ENCODE assay signal across 23 mouse cellular contexts in the genomic region with DNA sequence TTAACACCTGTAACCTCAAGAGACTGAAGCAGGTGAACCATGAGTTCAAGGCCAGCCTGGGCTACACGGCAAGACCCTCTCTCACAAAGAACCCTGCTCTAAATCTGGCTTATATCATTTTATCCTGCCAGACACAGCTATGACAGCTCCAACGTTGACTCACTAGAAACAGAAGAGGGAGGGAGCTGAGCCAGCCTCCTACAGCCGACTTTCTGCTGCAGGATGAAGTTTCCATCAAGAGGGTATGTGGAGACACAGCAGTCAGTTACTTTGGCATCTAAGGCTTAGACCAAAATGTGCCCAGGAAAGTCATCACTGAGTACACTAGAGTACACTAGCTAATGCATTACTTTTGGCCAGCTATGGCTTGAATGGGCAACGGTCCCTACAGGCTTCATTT. TPM values are rescaled to one million over a fixed set of nuclear protein-coding genes. Genes with fewer than 3 reads are reported as not detected.
DNase-seq lines count a peak whose midpoint lies in the region; ATAC-seq and TF ChIP-seq lines count a peak whose summit lies in the region.
"Had no signal": no experiment of that assay in that cellular context is flagged by ENCODE, and none has a peak within 500 bp of the region (broad histone marks: within the 10 kb centered on the region; RNA-seq: fewer than 3 reads in every experiment).

No protein-coding gene starts in this region.

- H3K27ac ChIP-seq in left cerebral cortex, adult 2 months: peak overlapping the region; percentile 54; the same call in 1 of the 2 replicates
- H3K27ac ChIP-seq in cortical plate, adult 2 months (ENCODE audit: insufficient read depth, low read length): peak overlapping the region; percentile 17; the same call in 1 of the 2 replicates
- H3K27ac ChIP-seq: embryonic facial prominence, embryonic 13.5 days; embryonic facial prominence, embryonic 15.5 days; forebrain, embryonic 10.5 days; forebrain, embryonic 12.5 days had no signal

- H3K4me3 ChIP-seq in left cerebral cortex, adult 2 months: no peak overlapping the region
- H3K4me3 ChIP-seq in cortical plate, adult 2 months (ENCODE audit: insufficient read depth, low read length): no peak overlapping the region
- H3K4me3 ChIP-seq: embryonic facial prominence, embryonic 13.5 days; embryonic facial prominence, embryonic 15.5 days; erythroblast, embryonic 14.5 days; forebrain, embryonic 10.5 days; forebrain, embryonic 12.5 days had no signal

- no peak for TF ChIP-seq POLR2A in cortical plate, adult 2 months (IDR thresholded peaks at IDR 0.05; ENCODE audit: extremely low read depth, insufficient read depth, low read length)

- no peak for TF ChIP-seq CTCF in left cerebral cortex, adult 2 months (IDR thresholded peaks at IDR 0.05)
- no peak for TF ChIP-seq CTCF in cortical plate, adult 2 months (IDR thresholded peaks at IDR 0.05; ENCODE audit: extremely low read depth, insufficient read depth, low read length)

- intact Hi-C loops in left cerebral cortex, adult 2 months (cut with DNase I): no loop called here
- intact Hi-C loops in left cerebral cortex, postnatal 14 days (cut with DNase I): no loop called here

- DNase-seq in frontal cortex, postnatal 10 days (ENCODE audit: low spot score in 2 of 2): no peak
- DNase-seq in left cerebral cortex, adult 2 months (ENCODE audit: extremely low spot score in 1 of 2, low spot score in 2 of 2): no peak
- DNase-seq in left cerebral cortex, postnatal 14 days (ENCODE audit: low spot score in 2 of 2): no peak
- DNase-seq in 3T3-L1 (ENCODE audit: low read depth, low spot score): peak; percentile 18
- no peak for DNase-seq in layer of hippocampus, postnatal 14 days (ENCODE audit: low spot score in 2 of 2)
- DNase-seq: adrenal gland, adult 2 months; adrenal gland, postnatal 10 days; adrenal gland, postnatal 25 days; cerebellum, adult 11-12 months; cerebellum, adult 2 months; cerebellum, adult 9-10 months; cerebellum, postnatal 10 days; cerebellum, postnatal 25 days; embryo, embryonic 11 days had no signal

- H3K4me1 ChIP-seq in cortical plate, adult 2 months (ENCODE audit: control insufficient read depth, insufficient read depth, low read length): peaks cover 5% of the 10 kb centered on the region
- H3K4me1 ChIP-seq: embryonic facial prominence, embryonic 13.5 days; embryonic facial prominence, embryonic 15.5 days; forebrain, embryonic 10.5 days; forebrain, embryonic 12.5 days had no signal

- peak; percentile 58; the same call in 1 of the 2 replicates for ATAC-seq in frontal cortex, adult (ENCODE audit: low TSS enrichment)
- ATAC-seq: forebrain, embryonic 14.5 days; forebrain, embryonic 16.5 days had no signal

RNA-seq across cellular contexts. Expression of a gene that starts 37.6 kb away (rescaled TPM):
- 10 to 100 TPM; 20.9 to 23.1 TPM for total RNA-seq in left cerebral cortex, adult 2 months (2021)
- 10 to 100 TPM; 17.5 to 18.9 TPM for total RNA-seq in left cerebral cortex, postnatal 14 days (2021)
- polyA plus RNA-seq in cortical plate, adult 2 months (2012; rRNA removed): 21.0 and 22.3 TPM in 2 replicates
- 10 to 100 TPM; 15.0 to 17.8 TPM for total RNA-seq in layer of hippocampus, postnatal 14 days (2021)

RNA-seq across cellular contexts. Expression of a gene that starts 37.7 kb away (rescaled TPM):
- 10 to 100 TPM; 13.2 to 13.6 TPM for total RNA-seq in left cerebral cortex, adult 2 months (2021)
- total RNA-seq in left cerebral cortex, postnatal 14 days (2021): 10 to 100 TPM; 13.7 to 15.2 TPM
- 13.5 and 13.6 TPM in 2 replicates for polyA plus RNA-seq in cortical plate, adult 2 months (2012; rRNA removed)
- 10 to 100 TPM; 13.8 to 15.8 TPM for total RNA-seq in layer of hippocampus, postnatal 14 days (2021)

RNA-seq across cellular contexts. Expression of a gene that starts 40.7 kb away (rescaled TPM):
- 100 to 1,000 TPM; 317 to 336 TPM for total RNA-seq in left cerebral cortex, adult 2 months (2021)
- total RNA-seq in left cerebral cortex, postnatal 14 days (2021): 100 to 1,000 TPM; 202 to 237 TPM
- polyA plus RNA-seq in cortical plate, adult 2 months (2012; rRNA removed): 178 and 196 TPM in 2 replicates
- 100 to 1,000 TPM; 172 to 174 TPM for total RNA-seq in layer of hippocampus, postnatal 14 days (2021)
